Mouse (Mus musculus): ENCODE results near the gene Sypl.
A peak's percentile ranks its signal among the peaks of the same experiment; 100 is the strongest.

Gene Sypl

GRCm38 (mm10) chr12:33007176-33007575 lies 53.5 kb downstream of the Sypl start:
- no peak for DNase-seq

GRCm38 (mm10) chr12:33008305-33009110 lies 54.8 kb downstream of the Sypl start:
- no peak for DNase-seq

- DNase-seq: no peak
Measured at GRCm38 (mm10) chr12:33009206-33009966, 55.7 kb downstream of the Sypl start.

GRCm38 (mm10) chr12:33010026-33010425 lies 56.3 kb downstream of the Sypl start:
- DNase-seq: peak; percentile 51

- no peak for DNase-seq
Measured at GRCm38 (mm10) chr12:33014050-33014796, 60.5 kb downstream of the Sypl start.

GRCm38 (mm10) chr12:33015103-33015502 lies 61.4 kb downstream of the Sypl start:
- DNase-seq: no peak

GRCm38 (mm10) chr12:33016824-33017705 lies 63.4 kb downstream of the Sypl start:
- no peak for DNase-seq

- no peak for DNase-seq
Measured at GRCm38 (mm10) chr12:33018601-33019000, 64.9 kb downstream of the Sypl start.

GRCm38 (mm10) chr12:33020011-33020410 lies 66.3 kb downstream of the Sypl start:
- DNase-seq: no peak

GRCm38 (mm10) chr12:33021140-33021539 lies 67.4 kb downstream of the Sypl start:
- DNase-seq: no peak

- DNase-seq: no peak
Measured at GRCm38 (mm10) chr12:33021751-33022150, 68.1 kb downstream of the Sypl start.

- no peak for DNase-seq
Measured at GRCm38 (mm10) chr12:33024524-33024923, 70.8 kb downstream of the Sypl start.

GRCm38 (mm10) chr12:33027093-33027492 lies 73.4 kb downstream of the Sypl start:
- DNase-seq: peak; percentile 92

GRCm38 (mm10) chr12:33028109-33028691 lies 74.5 kb downstream of the Sypl start:
- peak; percentile 15 for DNase-seq

GRCm38 (mm10) chr12:33028708-33029107 lies 75.0 kb downstream of the Sypl start:
- DNase-seq: peak; percentile 23

Data from embryo, embryonic 11 days (tissue).